Mouse (Mus musculus): Measurements from ENCODE around the gene Trmt2b. TPM values are rescaled to one million over a fixed set of nuclear protein-coding genes. Genes with fewer than 3 reads are reported as not detected.
"Not testable (repeated sequence)": the region's sequence is repeated elsewhere in the genome, so short reads cannot be mapped to it uniquely, and the experiment has no call there.

Gene Trmt2b
- polyA plus RNA-seq (2012; rRNA removed) = 11.1 and 11.5 TPM in 2 replicates

- DNase-seq (ENCODE audit: extremely low spot score in 1 of 2, low spot score in 1 of 2) = peak in 1 of 2 experiments; percentile 35
These were observed at the start of gene Trmt2b for GRCm38 (mm10) chrX:134276275-134277160. Trmt2b (minus strand) TSS chrX:134276984.

- DNase-seq (ENCODE audit: extremely low spot score in 1 of 2, low spot score in 1 of 2) = peak in 1 of 2 experiments; percentile 39
These were observed 42.6 kb upstream of the Trmt2b start for GRCm38 (mm10) chrX:134319153-134319932.

- not testable (repeated sequence) for DNase-seq (ENCODE audit: extremely low spot score in 1 of 2, low spot score in 1 of 2)
These were observed 34.4 kb upstream of the Trmt2b start for GRCm38 (mm10) chrX:134311193-134311592.

GRCm38 (mm10) chrX:134308275-134308634 is 31.5 kb upstream of the Trmt2b start:
- DNase-seq (ENCODE audit: extremely low spot score in 1 of 2, low spot score in 1 of 2) = no peak

GRCm38 (mm10) chrX:134307534-134308274 is 30.9 kb upstream of the Trmt2b start, which contains the start of gene Cenpi:
Cenpi (plus strand) TSS chrX:134308084.
- peak; percentile 72 to 90 for DNase-seq (ENCODE audit: extremely low spot score in 1 of 2, low spot score in 1 of 2)

- no peak for DNase-seq (ENCODE audit: extremely low spot score in 1 of 2, low spot score in 1 of 2)
These were observed 26.5 kb upstream of the Trmt2b start for GRCm38 (mm10) chrX:134303287-134303686.

- DNase-seq (ENCODE audit: extremely low spot score in 1 of 2, low spot score in 1 of 2) = no peak
These were observed 23.4 kb upstream of the Trmt2b start for GRCm38 (mm10) chrX:134300219-134300618.

GRCm38 (mm10) chrX:134297195-134297594 is 20.4 kb upstream of the Trmt2b start:
- no peak for DNase-seq (ENCODE audit: extremely low spot score in 1 of 2, low spot score in 1 of 2)

GRCm38 (mm10) chrX:134296737-134297136 is 20.0 kb upstream of the Trmt2b start:
- no peak for DNase-seq (ENCODE audit: extremely low spot score in 1 of 2, low spot score in 1 of 2)

- no peak for DNase-seq (ENCODE audit: extremely low spot score in 1 of 2, low spot score in 1 of 2)
These were observed 19.5 kb upstream of the Trmt2b start for GRCm38 (mm10) chrX:134296301-134296700.

- no peak for DNase-seq (ENCODE audit: extremely low spot score in 1 of 2, low spot score in 1 of 2)
These were observed 10.5 kb upstream of the Trmt2b start for GRCm38 (mm10) chrX:134287305-134287704.

- DNase-seq (ENCODE audit: extremely low spot score in 1 of 2, low spot score in 1 of 2) = no peak
These were observed 9.0 kb upstream of the Trmt2b start for GRCm38 (mm10) chrX:134285791-134286190.

- no peak for DNase-seq (ENCODE audit: extremely low spot score in 1 of 2, low spot score in 1 of 2)
These were observed 8.3 kb upstream of the Trmt2b start for GRCm38 (mm10) chrX:134285102-134285501.

GRCm38 (mm10) chrX:134280531-134280930 is 3.7 kb upstream of the Trmt2b start:
- no peak for DNase-seq (ENCODE audit: extremely low spot score in 1 of 2, low spot score in 1 of 2)

- DNase-seq (ENCODE audit: extremely low spot score in 1 of 2, low spot score in 1 of 2) = no peak
These were observed 1.1 kb downstream of the Trmt2b start for GRCm38 (mm10) chrX:134275715-134276114.

- no peak for DNase-seq (ENCODE audit: extremely low spot score in 1 of 2, low spot score in 1 of 2)
These were observed 14.7 kb downstream of the Trmt2b start for GRCm38 (mm10) chrX:134262129-134262528.

GRCm38 (mm10) chrX:134261191-134261590 is 15.6 kb downstream of the Trmt2b start:
- DNase-seq (ENCODE audit: extremely low spot score in 1 of 2, low spot score in 1 of 2) = no peak

GRCm38 (mm10) chrX:134248202-134248601 is 28.6 kb downstream of the Trmt2b start:
- DNase-seq (ENCODE audit: extremely low spot score in 1 of 2, low spot score in 1 of 2) = no peak

GRCm38 (mm10) chrX:134245946-134246345 is 30.8 kb downstream of the Trmt2b start:
- no peak for DNase-seq (ENCODE audit: extremely low spot score in 1 of 2, low spot score in 1 of 2)

- DNase-seq (ENCODE audit: extremely low spot score in 1 of 2, low spot score in 1 of 2) = no peak
These were observed 38.5 kb downstream of the Trmt2b start for GRCm38 (mm10) chrX:134238266-134238665.

GRCm38 (mm10) chrX:134233048-134233447 is 43.7 kb downstream of the Trmt2b start:
- no peak for DNase-seq (ENCODE audit: extremely low spot score in 1 of 2, low spot score in 1 of 2)

Data from frontal cortex, adult 2 months (tissue).